Mouse (Mus musculus) left cerebral cortex, postnatal 4 days (tissue): ENCODE measurements around the gene Eras. TPM values are rescaled to one million over a fixed set of nuclear protein-coding genes. Genes with fewer than 3 reads are reported as not detected.
"Not testable (repeated sequence)": the region's sequence is repeated elsewhere in the genome, so short reads cannot be mapped to it uniquely, and the experiment has no call there.

Experiments
- DNase-seq: peaks from one replicate; pipeline ENCODE4 v3.0.0-alpha.2; 2022
- intact Hi-C: fragments of 180-260 bp; cut with DNase I; formaldehyde crosslinking; loops from one replicate; pipeline ENCODE4 v1.15.1; 2025
- total RNA-seq, 2 experiments: library from RNA; stranded (reverse); gene quantifications; 2 replicates each; pipeline ENCODE4 v1.2.3; 2021

The Eras gene
- total RNA-seq = not detected

GRCm38 (mm10) chrX:7928270-7928790 lies at the start of gene Eras:
Gene Eras (minus strand): TSS chrX:7928607.
- intact Hi-C loops = no loop called here
- DNase-seq = no peak

GRCm38 (mm10) chrX:7977892-7978291 lies 49.5 kb upstream of the Eras start, which contains the start of gene Gata1:
Gene Gata1 (minus strand): TSS chrX:7978071.
- intact Hi-C loops = no loop called here
- no peak for DNase-seq

- intact Hi-C loops = no loop called here
- no peak for DNase-seq
Measured at GRCm38 (mm10) chrX:7971292-7971691, 42.9 kb upstream of the Eras start.

- intact Hi-C loops = no loop called here
- DNase-seq = no peak
Measured at GRCm38 (mm10) chrX:7968899-7969298, 40.5 kb upstream of the Eras start.

- intact Hi-C loops = no loop called here
- DNase-seq = no peak
Measured at GRCm38 (mm10) chrX:7968226-7968625, 39.8 kb upstream of the Eras start.

- intact Hi-C loops = no loop called here
- no peak for DNase-seq
Measured at GRCm38 (mm10) chrX:7967596-7968201, 39.3 kb upstream of the Eras start.

GRCm38 (mm10) chrX:7966161-7966560 lies 37.8 kb upstream of the Eras start:
- DNase-seq = no peak
- intact Hi-C loops = no loop called here

- DNase-seq = no peak
- intact Hi-C loops = no loop called here
Measured at GRCm38 (mm10) chrX:7963829-7964626, 35.6 kb upstream of the Eras start.

- DNase-seq = no peak
- intact Hi-C loops = no loop called here
Measured at GRCm38 (mm10) chrX:7958868-7959267, 30.5 kb upstream of the Eras start.

GRCm38 (mm10) chrX:7950091-7950490 lies 21.7 kb upstream of the Eras start:
- intact Hi-C loops = no loop called here
- DNase-seq = no peak

- DNase-seq = peak; percentile 94
- intact Hi-C loops = no loop called here
Measured at GRCm38 (mm10) chrX:7947900-7948492, 19.6 kb upstream of the Eras start.

GRCm38 (mm10) chrX:7947108-7947899 lies 18.9 kb upstream of the Eras start, which contains the start of gene Hdac6:
Gene Hdac6 (minus strand): TSS chrX:7947889.
- intact Hi-C loops = no loop called here
- DNase-seq = peak; percentile 27

GRCm38 (mm10) chrX:7945618-7946017 lies 17.2 kb upstream of the Eras start:
- intact Hi-C loops = no loop called here
- DNase-seq = no peak

- intact Hi-C loops = no loop called here
- DNase-seq = no peak
Measured at GRCm38 (mm10) chrX:7937667-7938066, 9.3 kb upstream of the Eras start.

- intact Hi-C loops = no loop called here
- DNase-seq = no peak
Measured at GRCm38 (mm10) chrX:7936874-7937273, 8.5 kb upstream of the Eras start.

- DNase-seq = no peak
- intact Hi-C loops = no loop called here
Measured at GRCm38 (mm10) chrX:7927116-7927515, 1.3 kb downstream of the Eras start.

- intact Hi-C loops = no loop called here
- DNase-seq = no peak
Measured at GRCm38 (mm10) chrX:7926266-7926665, 2.1 kb downstream of the Eras start.

GRCm38 (mm10) chrX:7922032-7922431 lies 6.4 kb downstream of the Eras start:
- intact Hi-C loops = no loop called here
- DNase-seq = no peak

- intact Hi-C loops = no loop called here
Measured at GRCm38 (mm10) chrX:7919601-7920383, 8.6 kb downstream of the Eras start, which contains the start of gene Pcsk1n. Gene Pcsk1n (plus strand): TSS chrX:7919822.

GRCm38 (mm10) chrX:7917960-7918359 lies 10.4 kb downstream of the Eras start:
- intact Hi-C loops, DNase-seq: not testable (repeated sequence)

More at GRCm38 (mm10) chrX:7919601-7920383, 8.6 kb downstream of the Eras start, which contains the start of gene Pcsk1n:
- peak; percentile 74 for DNase-seq
